Mouse (Mus musculus) layer of hippocampus, adult 9-11 months (tissue): ENCODE measurements at regions not wholly inside any gene's neighbourhood (a gene's known extent, or its start where the extent isn't known, plus 50 kb on each side); places are given as distances from the start of the nearest gene placed in this dataset.
A peak's percentile ranks its signal among the peaks of the same experiment; 100 is the strongest.

Source experiments
- DNase-seq: peaks from one replicate; pipeline ENCODE4 v3.0.0; 2022

GRCm38 (mm10) chr2:128217784-128218467 is 92.1 kb downstream of the Bcl2l11 start:
- no peak for DNase-seq

DNA sequence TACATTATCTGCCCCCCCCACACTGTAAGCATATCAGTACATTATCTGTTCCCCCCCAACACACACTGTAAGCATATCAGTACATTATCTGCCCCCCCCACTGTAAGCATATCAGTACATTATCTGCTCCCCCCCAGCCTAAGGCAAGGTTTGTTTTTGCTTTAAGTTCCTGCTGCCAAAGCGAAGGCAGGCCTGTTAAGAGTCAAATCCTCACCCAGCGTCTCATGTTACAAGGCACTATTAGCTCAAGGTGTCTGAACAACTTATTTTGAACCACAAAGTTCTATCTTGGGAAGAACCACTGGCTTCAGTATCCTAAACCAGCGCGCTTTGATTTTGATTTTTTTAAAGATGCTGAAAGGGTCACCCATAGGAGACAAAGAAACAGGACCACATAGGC is 93.1 kb downstream of the Bcl2l11 start:
- no peak for DNase-seq

DNA sequence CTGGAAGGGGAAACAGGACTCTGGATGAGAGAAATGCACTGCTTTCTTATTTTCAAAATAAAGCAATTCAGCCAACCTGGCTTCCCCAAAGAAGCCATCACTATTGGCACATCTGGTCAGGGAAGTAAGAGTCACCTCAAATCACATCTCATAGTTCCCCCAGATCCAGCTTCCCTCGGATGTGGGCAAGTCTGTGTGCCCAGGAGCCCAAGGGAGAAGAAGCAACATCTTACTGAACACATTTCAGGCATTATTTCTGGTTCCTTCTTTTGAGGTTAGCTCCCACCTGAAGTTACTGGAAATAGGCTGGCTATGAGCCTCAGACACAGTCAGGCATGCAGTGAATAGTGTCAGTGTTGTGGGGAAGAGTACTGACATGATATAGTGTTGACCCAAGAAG is 95.2 kb downstream of the Bcl2l11 start:
- no peak for DNase-seq

- DNase-seq, result no peak
Measured at GRCm38 (mm10) chr2:128221657-128222056, 95.8 kb downstream of the Bcl2l11 start.

GRCm38 (mm10) chr2:128226465-128227047 is 100.7 kb downstream of the Bcl2l11 start:
- DNase-seq, result no peak

GRCm38 (mm10) chr2:128229730-128230129 is 103.9 kb downstream of the Bcl2l11 start:
- no peak for DNase-seq

- DNase-seq, result no peak
Measured at GRCm38 (mm10) chr2:128230921-128231320, 105.1 kb downstream of the Bcl2l11 start.

- DNase-seq, result no peak
Measured at GRCm38 (mm10) chr2:128231338-128231737, 105.5 kb downstream of the Bcl2l11 start.

DNA sequence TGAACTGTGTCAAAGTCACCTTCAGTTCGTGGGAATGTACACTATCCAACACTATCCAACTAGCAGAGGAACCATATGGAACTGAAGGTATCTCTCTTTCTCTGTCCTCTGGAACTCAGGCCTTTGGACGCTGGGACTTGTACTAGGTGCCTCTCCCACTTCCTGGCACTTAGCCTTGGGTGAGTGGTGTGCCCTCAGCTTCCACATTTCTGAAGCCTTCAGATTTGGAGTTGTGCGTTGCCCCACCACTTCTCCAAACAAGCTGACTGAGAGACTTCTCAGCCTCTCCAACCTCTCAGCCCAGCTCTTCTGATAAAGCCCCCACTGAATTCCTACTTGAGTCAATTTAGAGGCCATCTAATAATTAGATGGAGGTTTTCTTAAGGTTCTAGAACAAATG is 106.2 kb downstream of the Bcl2l11 start:
- DNase-seq, result no peak

GRCm38 (mm10) chr2:128235127-128235526 is 109.3 kb downstream of the Bcl2l11 start:
- peak; percentile 10 for DNase-seq

DNA sequence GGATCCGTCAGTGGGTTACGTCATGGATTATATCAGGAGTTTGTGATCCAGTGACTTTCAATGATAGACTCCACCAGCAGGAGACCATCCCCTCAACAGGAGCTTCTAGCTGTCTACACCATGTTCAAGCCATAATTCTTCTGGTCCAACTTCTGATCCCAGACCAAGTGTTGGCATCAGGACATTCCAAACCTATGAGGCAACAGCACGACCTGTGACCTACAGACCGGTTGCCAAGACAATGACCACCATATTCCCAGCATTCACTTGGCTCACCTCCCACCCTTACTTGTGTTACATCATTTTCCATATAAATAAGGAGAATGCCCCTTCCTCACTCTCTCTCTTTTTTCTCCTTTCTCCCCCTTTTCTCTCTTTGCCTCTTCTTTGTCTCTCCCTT is 113.6 kb downstream of the Bcl2l11 start:
- no peak for DNase-seq

GRCm38 (mm10) chr2:128240054-128240453 is 114.2 kb downstream of the Bcl2l11 start:
- DNase-seq, result no peak

DNA sequence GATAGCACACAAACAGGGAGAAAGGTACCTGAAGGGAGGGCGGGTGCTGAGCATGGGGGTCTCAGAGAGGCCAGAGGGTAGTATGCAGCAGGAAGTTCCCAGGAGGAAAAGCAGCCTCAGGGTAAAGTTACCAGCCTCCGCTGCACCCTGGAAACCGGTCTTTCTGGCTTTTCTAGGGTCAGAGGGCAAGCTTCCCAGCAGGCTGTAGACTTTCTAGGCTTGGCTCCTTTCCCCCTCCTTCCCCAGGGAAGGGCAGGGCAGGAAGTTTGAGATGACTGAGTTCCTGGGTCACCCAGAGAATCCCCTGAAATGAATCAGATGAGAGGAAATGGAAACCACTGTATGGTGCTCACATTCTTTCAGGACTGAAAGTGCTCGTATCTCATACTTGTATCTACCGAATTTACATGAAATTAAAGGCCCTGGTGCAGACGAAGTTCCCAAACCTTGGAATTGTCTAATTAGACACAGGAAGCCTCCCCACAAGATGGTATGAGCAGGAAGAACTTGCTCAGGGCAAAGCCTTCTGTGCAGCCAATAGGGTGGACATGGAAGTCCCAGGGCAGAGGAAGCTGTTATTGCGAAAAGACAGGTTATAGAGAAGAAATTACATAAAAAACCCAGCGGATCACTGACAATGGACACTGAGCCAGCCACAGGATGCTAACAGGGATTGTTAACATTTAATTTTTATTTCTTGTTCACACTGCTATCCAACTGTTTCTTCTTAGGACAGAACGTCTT is 114.9 kb downstream of the Bcl2l11 start:
- DNase-seq, result no peak

DNA sequence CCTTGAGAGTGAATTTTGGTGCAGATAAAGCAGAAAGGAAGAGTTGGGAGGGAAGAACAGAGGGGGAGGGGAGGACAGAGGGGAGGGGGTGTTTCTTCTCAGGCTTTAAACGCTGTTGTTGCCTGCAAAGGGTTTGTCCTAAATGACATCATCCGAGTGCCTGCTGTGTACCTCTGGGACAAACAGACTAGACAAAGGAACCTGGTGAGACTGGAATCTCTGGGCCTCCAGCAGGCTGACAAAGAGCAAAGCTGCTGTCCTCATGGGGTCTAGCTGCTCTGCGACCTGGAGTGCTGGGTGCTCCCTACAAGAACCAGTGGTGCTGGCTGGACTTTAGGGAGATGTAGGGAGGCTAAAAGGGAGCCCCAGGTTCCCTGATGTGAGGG is 115.4 kb downstream of the Bcl2l11 start:
- no peak for DNase-seq

DNA sequence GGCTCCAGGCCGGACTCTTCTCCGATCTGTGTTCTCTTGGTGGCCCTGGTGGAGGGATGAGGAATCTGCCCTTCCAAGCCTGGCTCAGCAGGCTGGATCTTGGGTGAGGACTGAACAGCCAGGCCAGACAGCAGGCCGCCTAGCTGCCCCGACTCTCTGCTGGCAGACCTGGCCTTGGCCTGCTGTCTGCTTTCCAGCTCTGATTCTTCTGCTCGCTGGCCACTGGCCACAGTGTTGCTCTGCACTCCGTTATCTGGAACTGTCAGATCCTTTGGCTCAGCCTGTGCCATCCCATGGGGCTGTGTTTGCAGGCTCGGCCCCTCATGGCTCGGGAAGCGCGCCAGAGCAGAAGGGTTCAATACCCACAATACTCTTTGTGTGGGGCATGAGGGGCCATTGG is 119.7 kb downstream of the Bcl2l11 start:
- peak; percentile 63 for DNase-seq

GRCm38 (mm10) chr2:128247967-128248366 is 122.1 kb downstream of the Bcl2l11 start:
- no peak for DNase-seq

DNA sequence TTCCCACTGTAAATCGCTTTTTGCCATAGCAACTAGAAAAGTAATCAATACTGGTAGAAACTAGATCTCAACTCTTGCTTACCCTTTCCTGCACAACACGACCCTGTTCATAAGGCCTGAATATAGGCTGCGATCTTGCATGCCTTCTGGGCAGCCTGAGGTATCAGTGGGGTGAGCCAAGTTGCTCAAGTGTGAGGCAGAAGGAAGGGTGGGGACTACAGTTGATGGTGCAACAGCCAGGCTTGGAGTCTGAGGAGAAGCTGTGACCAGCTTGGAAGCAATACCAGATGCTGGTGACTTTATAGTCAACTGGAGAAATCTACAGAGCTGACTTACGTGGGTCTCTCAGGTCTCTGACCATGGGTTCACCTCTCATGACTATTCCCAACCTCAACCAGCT is 123.3 kb downstream of the Bcl2l11 start:
- no peak for DNase-seq

- DNase-seq, result no peak
Measured at GRCm38 (mm10) chr2:128249607-128250006, 123.8 kb downstream of the Bcl2l11 start.

DNA sequence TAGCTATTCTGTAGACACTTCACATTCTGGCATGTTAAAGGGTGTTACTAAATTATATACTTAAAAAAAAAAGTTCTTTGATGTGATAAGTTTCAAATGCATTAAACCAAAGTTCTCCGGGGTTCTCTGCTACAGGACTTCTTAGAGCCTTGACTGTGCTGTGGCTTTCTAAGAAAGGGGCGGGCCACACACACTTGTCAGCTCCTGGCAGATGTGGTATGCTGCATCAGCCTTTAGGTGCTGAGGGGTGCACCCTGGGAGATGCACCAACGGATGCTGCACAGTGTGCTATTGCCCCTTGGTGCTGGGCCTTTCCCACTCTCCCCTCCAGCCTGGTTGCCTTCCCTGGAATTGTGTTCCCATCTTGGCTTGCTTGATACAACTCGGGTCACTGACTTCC is 125.0 kb downstream of the Bcl2l11 start:
- no peak for DNase-seq

DNA sequence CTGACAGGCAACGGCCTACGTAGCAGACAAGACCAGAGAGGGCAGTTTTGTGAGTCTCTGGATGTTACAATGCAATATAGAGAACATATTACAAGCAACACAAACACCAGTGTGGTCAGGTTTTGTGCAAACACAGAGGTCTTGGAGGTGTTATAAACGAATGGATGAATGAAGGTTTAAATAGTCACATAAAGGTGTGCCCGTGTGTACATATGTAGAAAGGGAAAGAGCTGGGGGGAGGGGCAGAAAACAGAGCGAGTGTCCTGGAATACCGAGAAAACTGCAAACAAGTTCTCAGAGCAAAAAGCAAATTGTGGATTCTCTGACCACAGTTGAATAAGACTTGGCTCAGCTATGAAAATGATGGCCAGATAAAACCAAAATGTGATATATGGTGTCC is 130.8 kb downstream of the Bcl2l11 start:
- DNase-seq, result no peak

GRCm38 (mm10) chr2:128257262-128257661 is 131.4 kb downstream of the Bcl2l11 start:
- DNase-seq, result no peak

DNA sequence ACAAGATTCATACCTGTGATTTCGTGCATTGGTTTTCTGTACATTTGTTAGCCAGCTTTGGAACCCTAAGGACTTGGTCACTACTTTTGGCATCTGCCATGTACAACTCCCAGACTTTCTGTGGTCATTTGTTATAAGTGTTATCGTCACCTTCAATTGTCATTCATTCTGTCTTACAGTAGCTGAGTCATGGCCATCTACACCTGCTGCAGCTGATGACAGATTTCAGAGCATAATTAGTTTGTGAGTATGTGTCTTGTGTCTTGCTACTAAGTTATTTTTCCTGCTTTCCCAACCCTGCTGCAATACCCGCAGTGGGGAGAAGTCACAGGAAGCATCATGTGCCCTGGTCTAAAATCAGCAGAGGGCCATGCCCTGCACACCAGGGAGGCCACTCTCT is 138.0 kb downstream of the Bcl2l11 start:
- DNase-seq, result no peak

GRCm38 (mm10) chr2:128265014-128265990 is 139.5 kb downstream of the Bcl2l11 start:
- no peak for DNase-seq
